Mouse (Mus musculus) limb, embryonic 14.5 days (tissue): Measurements from ENCODE around the gene Eva1b. TPM values are rescaled to one million over a fixed set of nuclear protein-coding genes. Genes with fewer than 3 reads are reported as not detected.

ENCODE experiments used
- ATAC-seq: fragments of 200-750 bp; cut with Nextera tagmentation; 2 replicates; pipeline ENCODE4 v1.8.0; 2017; ENCODE audit warnings: low read depth, moderate number of reproducible peaks, moderate TSS enrichment; ENCODE audit not compliant: low FRiP score
- DNase-seq: peaks from one replicate; pipeline ENCODE4 v3.0.0-alpha.2; 2015; ENCODE audit warnings: low spot score
- H3K27ac ChIP-seq: fragments of 300-500 bp; sonication (generic); replicated peaks from 2 replicates; pipeline ENCODE4 v1.5.1; 2014; ENCODE audit warnings: low read depth, mild to moderate bottlenecking, low read length, moderate library complexity, mixed read lengths
- H3K27me3 ChIP-seq: fragments of 300-500 bp; sonication (generic); 2 replicates; pipeline ENCODE4 v1.6.1; 2014; ENCODE audit warnings: low read length, mixed read lengths; ENCODE audit not compliant: control insufficient read depth, insufficient read depth
- H3K36me3 ChIP-seq: fragments of 300-500 bp; sonication (generic); 2 replicates; pipeline ENCODE4 v1.6.1; 2014; ENCODE audit warnings: mild to moderate bottlenecking, low read length, moderate library complexity, mixed read lengths; ENCODE audit not compliant: control insufficient read depth, insufficient read depth
- H3K4me1 ChIP-seq: fragments of 300-500 bp; sonication (generic); 2 replicates; pipeline ENCODE4 v1.6.1; 2014; ENCODE audit warnings: antibody characterized with exemption, low read length, mixed read lengths; ENCODE audit not compliant: control insufficient read depth, insufficient read depth
- H3K4me2 ChIP-seq: fragments of 300-500 bp; sonication (generic); replicated peaks from 2 replicates; pipeline ENCODE4 v1.6.1; 2014; ENCODE audit warnings: low read depth, mild to moderate bottlenecking, low read length, moderate library complexity; ENCODE audit not compliant: severe bottlenecking
- H3K4me3 ChIP-seq: fragments of 300-500 bp; sonication (generic); replicated peaks from 2 replicates; pipeline ENCODE4 v1.5.1; 2014; ENCODE audit warnings: low read length
- H3K9ac ChIP-seq: fragments of 300-500 bp; sonication (generic); 2 replicates; pipeline ENCODE4 v1.6.1; 2014; ENCODE audit warnings: mild to moderate bottlenecking, low read depth, low read length, moderate library complexity; ENCODE audit not compliant: severe bottlenecking
- H3K9me3 ChIP-seq: fragments of 300-500 bp; sonication (generic); 2 replicates; pipeline ENCODE4 v1.6.1; 2016; ENCODE audit warnings: low read length; ENCODE audit not compliant: control insufficient read depth
- POLR2A ChIP-seq: fragments of 200-500 bp; IDR thresholded peaks from 2 replicates; pipeline ENCODE4 v1.8.0; 2012; ENCODE audit warnings: inconsistent platforms, mild to moderate bottlenecking, moderate library complexity, borderline replicate concordance; ENCODE audit not compliant: insufficient read depth, insufficient read length; ENCODE audit errors: extremely low read depth
- WGBS: fragments of 180-500 bp; shearing (Covaris S2); extraction: QIAGEN DNeasy Blood & Tissue Kit; methylation state at CpG from one replicate; pipeline ENCODE4 v1.1.7; 2014; 5-methylcytosine and 5-hydroxymethylcytosine counted together
- polyA plus RNA-seq, 2 experiments: library from polyadenylated mRNA; depleted of rRNA in 1 of 2; stranded (reverse) in 1 of 2; unstranded in 1 of 2; fragments of >200 nt; fragmentation: Nextera tagmentation in 1 of 2; extraction: Ambion mirVana in 1 of 2; gene quantifications; 2 replicates each; pipeline versions ENCODE4 v1.2.1 to v1.2.3; 2012 to 2014

Eva1b gene
- polyA plus RNA-seq, 2 experiments: 101 to 120 TPM

DNA sequence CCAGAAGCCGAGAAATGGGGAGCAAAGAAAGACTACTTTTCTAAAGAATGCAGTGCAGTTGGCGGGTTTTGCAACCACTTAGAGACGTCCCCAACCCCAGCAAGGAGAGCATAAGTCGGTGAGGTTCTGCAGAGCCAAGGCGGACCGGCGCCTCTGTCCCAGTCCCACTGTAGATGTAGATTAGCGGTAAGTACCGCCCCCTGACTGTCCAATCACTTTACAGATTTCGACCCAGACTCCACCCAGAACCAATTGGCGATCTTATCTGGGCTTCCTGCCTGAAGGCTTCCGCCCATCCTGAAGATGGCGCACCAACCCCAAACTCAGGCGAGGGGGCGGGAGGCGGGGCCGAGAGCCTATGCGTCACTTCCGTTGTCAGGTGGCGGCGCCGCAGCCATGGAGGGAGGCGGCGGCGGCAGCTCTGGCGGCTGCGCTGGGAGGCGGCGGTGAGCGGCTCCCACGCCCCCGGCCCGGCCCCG lies 43.9 kb upstream of the Eva1b start, which contains the start of gene Stk40:
Gene Stk40 (plus strand): TSS at position 368 of the 479 bp plus-strand sequence.
- TF ChIP-seq POLR2A: 0 out of 2 replicates have a peak, but pooled peaks have one; percentile 52
- Histone ChIP-seq H3K27ac (peak within 1 kb of the TSS; percentile 79), H3K9me3 (no peaks in the 10 kb centered on the region), H3K4me3 (peak within 1 kb of the TSS; percentile 95), H3K27me3 (no peaks in the 10 kb centered on the region), H3K36me3 (peaks cover 3% of the 10 kb centered on the region; the same call in 1 of the 2 replicates), H3K4me2 (peak within 1 kb of the TSS; percentile 85), H3K9ac (peak within 1 kb of the TSS; percentile 79), H3K4me1 (peaks cover 22% of the 10 kb centered on the region)
- WGBS: under 1% methylated on average over 28 of the region's 34 CpGs
- DNase-seq (peak; percentile 97), ATAC-seq (peak; percentile 98)

DNA sequence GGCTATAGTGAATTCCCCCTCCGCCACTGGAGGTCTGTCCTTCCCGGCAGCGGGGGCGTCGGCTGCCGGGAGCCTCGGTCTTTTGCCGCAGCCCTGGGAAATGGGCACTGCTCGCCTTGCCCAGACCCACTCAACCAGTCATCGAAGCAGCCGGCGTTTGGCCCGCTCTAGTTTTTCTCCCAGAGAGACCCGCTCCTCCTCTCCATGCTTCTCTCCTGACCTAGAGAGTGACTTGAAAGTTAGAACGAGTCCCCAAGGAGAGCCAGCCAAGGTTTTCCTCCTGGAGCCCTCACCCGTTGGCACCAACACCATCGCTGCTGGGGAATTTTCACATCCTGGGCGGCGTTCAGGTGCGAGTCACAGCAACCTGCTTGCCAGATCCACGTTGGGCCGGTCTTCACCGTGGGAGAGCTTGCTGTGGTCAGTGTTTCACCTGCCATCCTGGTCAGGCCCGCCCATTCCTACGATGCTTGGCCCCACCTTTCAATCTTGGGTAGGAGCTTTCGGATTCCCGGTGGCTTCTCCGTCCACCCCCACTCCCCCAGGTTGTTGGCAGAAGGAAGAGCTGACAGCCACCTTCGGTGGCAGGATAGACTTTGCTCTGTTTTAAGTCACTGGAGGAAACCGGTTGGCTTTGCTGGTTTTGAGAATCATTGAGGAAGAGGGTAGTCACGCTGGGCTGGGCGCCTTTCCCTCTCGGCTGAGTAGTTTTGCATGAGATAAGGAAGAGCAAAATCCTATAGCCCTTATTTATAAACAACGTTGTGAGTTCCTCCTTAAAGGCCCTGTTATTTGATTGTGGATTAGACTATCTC lies 43.1 kb upstream of the Eva1b start:
- Histone ChIP-seq H3K9ac (peak overlapping the region; percentile 79), H3K9me3 (no peaks in the 10 kb centered on the region), H3K27me3 (no peaks in the 10 kb centered on the region), H3K4me3 (peak overlapping the region; percentile 95), H3K27ac (no peak overlapping the region), H3K4me1 (peaks cover 22% of the 10 kb centered on the region), H3K4me2 (peak overlapping the region; percentile 85), H3K36me3 (peaks cover 3% of the 10 kb centered on the region; the same call in 1 of the 2 replicates)
- no peak for ATAC-seq
- no peak for TF ChIP-seq POLR2A
- no peak for DNase-seq
- 4% methylated on average over 34 of the region's 34 CpGs for WGBS

- Histone ChIP-seq H3K4me2 (peak overlapping the region; percentile 85; the same call in 1 of the 2 replicates), H3K27me3 (no peaks in the 10 kb centered on the region), H3K4me1 (peaks cover 29% of the 10 kb centered on the region), H3K27ac (no peak overlapping the region), H3K9ac (no peak overlapping the region), H3K36me3 (no peaks in the 10 kb centered on the region), H3K9me3 (no peaks in the 10 kb centered on the region), H3K4me3 (0 out of 2 replicates have a peak overlapping the region, but pooled peaks have one; percentile 95)
- no peak for ATAC-seq
- DNase-seq: no peak
- 59% methylated on average over 7 of the region's 7 CpGs for WGBS
- no peak for TF ChIP-seq POLR2A
Measured at GRCm38 (mm10) chr4:126105131-126105783, 42.3 kb upstream of the Eva1b start.

DNA sequence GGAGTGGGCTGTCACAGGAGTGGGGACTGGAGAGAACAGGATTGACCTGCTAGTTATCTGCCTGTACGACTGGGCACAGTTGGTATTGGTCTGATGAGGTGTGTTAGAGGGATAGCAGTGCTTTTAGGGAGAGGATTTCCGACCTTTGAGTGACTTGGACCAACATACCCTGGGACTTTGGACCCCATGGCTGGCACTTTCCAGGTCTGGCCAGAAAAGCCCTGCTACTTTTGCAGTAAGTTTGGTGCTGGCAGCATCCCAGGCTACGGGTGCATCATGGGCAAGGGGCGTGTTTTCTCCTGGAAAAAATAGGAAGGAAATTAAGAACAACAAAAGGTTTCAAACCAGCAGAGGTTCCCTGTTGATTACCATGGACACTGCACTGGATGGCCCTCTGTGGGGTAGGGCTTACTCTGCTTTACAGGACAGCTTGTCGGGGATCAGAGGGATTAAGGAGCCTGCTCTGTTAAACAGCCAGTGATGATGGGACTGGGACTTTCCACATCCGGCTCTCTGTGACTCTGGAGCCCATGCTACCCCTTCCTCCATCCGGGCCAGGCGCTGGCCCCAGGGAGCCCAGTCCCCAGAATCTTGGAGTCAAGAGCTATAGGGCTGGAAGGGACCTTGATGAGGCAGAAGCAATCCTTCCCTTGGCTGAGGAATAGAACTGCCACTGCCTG lies 39.3 kb upstream of the Eva1b start:
- peaks cover 32% of the 10 kb centered on the region for H3K4me1 ChIP-seq
- ATAC-seq: no peak
- TF ChIP-seq POLR2A: no peak
- H3K4me2 ChIP-seq: no peak overlapping the region
- no peak for DNase-seq
- no peaks in the 10 kb centered on the region for H3K9me3 ChIP-seq
- H3K4me3 ChIP-seq: no peak overlapping the region
- H3K27me3 ChIP-seq: no peaks in the 10 kb centered on the region
- H3K9ac ChIP-seq: no peak overlapping the region
- 46% methylated on average over 8 of the region's 8 CpGs for WGBS
- no peak overlapping the region for H3K27ac ChIP-seq
- no peaks in the 10 kb centered on the region for H3K36me3 ChIP-seq

DNA sequence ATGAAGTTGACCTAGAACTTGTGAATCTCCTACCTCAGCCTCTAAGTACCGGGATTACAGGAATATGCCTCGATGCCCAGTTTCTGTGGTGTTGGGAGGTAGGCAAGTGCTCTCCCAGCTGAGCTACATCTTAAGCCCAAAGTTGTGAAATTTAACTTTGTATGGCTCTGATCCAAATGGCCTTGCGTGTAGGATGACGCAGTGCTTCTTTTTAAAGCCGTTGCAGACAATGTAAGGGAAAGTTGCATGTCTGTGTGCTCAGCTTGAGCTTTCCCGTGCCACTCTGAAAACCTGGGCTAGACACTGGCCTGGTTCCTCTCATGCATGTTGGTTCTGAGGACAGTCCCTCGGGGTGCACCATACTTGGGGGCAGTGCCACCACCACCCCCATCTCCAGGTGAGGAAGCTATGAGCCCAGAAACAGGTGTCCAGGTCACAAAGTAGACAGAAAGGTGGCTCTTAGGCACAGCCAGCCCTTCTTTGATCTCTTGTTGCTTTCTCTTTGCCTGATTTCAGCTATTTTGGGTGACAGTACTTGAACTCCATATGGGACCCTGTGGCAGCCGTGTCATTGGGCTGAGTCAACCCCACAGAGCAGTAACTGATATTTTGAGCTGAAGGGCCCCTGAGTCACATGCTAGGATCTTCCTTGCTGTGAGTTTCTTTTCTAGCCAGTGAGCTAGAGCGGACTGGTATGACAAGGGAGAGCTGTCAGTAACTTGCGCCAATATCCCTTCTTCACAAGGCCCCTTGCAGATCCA lies 37.8 kb upstream of the Eva1b start:
- H3K9ac ChIP-seq: no peak overlapping the region
- H3K4me3 ChIP-seq: no peak overlapping the region
- 71% methylated on average over 10 of the region's 10 CpGs for WGBS
- H3K27ac ChIP-seq: peak overlapping the region; percentile 53
- peaks cover 27% of the 10 kb centered on the region for H3K4me1 ChIP-seq
- TF ChIP-seq POLR2A: no peak
- no peaks in the 10 kb centered on the region for H3K36me3 ChIP-seq
- H3K27me3 ChIP-seq: no peaks in the 10 kb centered on the region
- peak overlapping the region; percentile 36; the same call in 1 of the 2 replicates for H3K4me2 ChIP-seq
- no peaks in the 10 kb centered on the region for H3K9me3 ChIP-seq
- ATAC-seq: no peak
- DNase-seq: no peak
